Mouse (Mus musculus) hindbrain, embryonic 10.5 days (tissue): ENCODE measurements around the gene Ostm1. TPM values are rescaled to one million over a fixed set of nuclear protein-coding genes. Genes with fewer than 3 reads are reported as not detected.
A peak's percentile ranks its signal among the peaks of the same experiment; 100 is the strongest.

Experiments
- DNase-seq: peaks from one replicate; pipeline ENCODE4 v3.0.0-alpha.2; 2017; ENCODE audit warnings: low spot score
- H3K27ac ChIP-seq: fragments of 300-500 bp; sonication (generic); 2 replicates; pipeline ENCODE4 v1.5.1; 2016; ENCODE audit warnings: mild to moderate bottlenecking, moderate library complexity
- H3K27me3 ChIP-seq: fragments of 300-500 bp; sonication (generic); 2 replicates; pipeline ENCODE4 v1.6.1; 2016; ENCODE audit warnings: mild to moderate bottlenecking; ENCODE audit not compliant: poor library complexity, insufficient read depth, severe bottlenecking
- H3K36me3 ChIP-seq: fragments of 300-500 bp; sonication (generic); 2 replicates; pipeline ENCODE4 v1.6.1; 2016; ENCODE audit warnings: mild to moderate bottlenecking, moderate library complexity
- H3K4me1 ChIP-seq: fragments of 300-500 bp; sonication (generic); replicated peaks from 2 replicates; pipeline ENCODE4 v1.6.1; 2016; ENCODE audit warnings: mild to moderate bottlenecking
- H3K4me3 ChIP-seq: fragments of 300-500 bp; sonication (generic); 2 replicates; pipeline ENCODE4 v1.5.1; 2016; ENCODE audit warnings: mild to moderate bottlenecking, moderate library complexity
- H3K9me3 ChIP-seq: fragments of 300-500 bp; sonication (generic); 2 replicates; pipeline ENCODE4 v1.6.1; 2016; ENCODE audit warnings: mild to moderate bottlenecking, moderate library complexity
- WGBS: fragments of 180-500 bp; shearing (Covaris S2); methylation state at CpG from one replicate; pipeline ENCODE4 v1.1.7; 2016; 5-methylcytosine and 5-hydroxymethylcytosine counted together
- polyA plus RNA-seq: library from polyadenylated mRNA; unstranded; fragments of >200 nt; fragmentation: Nextera tagmentation; extraction: Ambion mirVana; gene quantifications from 2 replicates; pipeline ENCODE4 v1.2.1, GENCODE M21; 2016

Gene Ostm1
- polyA plus RNA-seq, 1 experiment from 2014 or later, result 16.1 TPM

GRCm38 (mm10) chr10:42613639-42614381, 30.2 kb downstream of the Ostm1 start:
- Histone ChIP-seq H3K27me3 (peaks cover 100% of the 10 kb centered on the region), H3K4me3 (peak overlapping the region; percentile 44), H3K9me3 (peaks cover 9% of the 10 kb centered on the region; the same call in 1 of the 2 replicates), H3K27ac (peak overlapping the region; percentile 50; the same call in 1 of the 2 replicates), H3K36me3 (no peaks in the 10 kb centered on the region), H3K4me1 (peaks cover 15% of the 10 kb centered on the region)
- WGBS, result under 1% methylated on average over 40 of the region's 40 CpGs
- DNase-seq, result peak; percentile 77

- H3K36me3 ChIP-seq, result no peaks in the 10 kb centered on the region
- WGBS, result 6% methylated on average over 9 of the region's 9 CpGs
- H3K9me3 ChIP-seq, result peaks cover 9% of the 10 kb centered on the region; the same call in 1 of the 2 replicates
- H3K27me3 ChIP-seq, result peaks cover 100% of the 10 kb centered on the region
- H3K4me1 ChIP-seq, result peaks cover 15% of the 10 kb centered on the region
- H3K4me3 ChIP-seq, result no peak overlapping the region
- H3K27ac ChIP-seq, result no peak overlapping the region
- peak; percentile 23 for DNase-seq
Observed at GRCm38 (mm10) chr10:42614766-42615165, 31.1 kb downstream of the Ostm1 start.

- Histone ChIP-seq H3K9me3 (0 out of 2 replicates have a peak, but pooled peaks cover 4% of the 10 kb centered on the region), H3K27ac (no peak overlapping the region), H3K4me1 (peaks cover 10% of the 10 kb centered on the region), H3K27me3 (peaks cover 100% of the 10 kb centered on the region), H3K36me3 (no peaks in the 10 kb centered on the region), H3K4me3 (no peak overlapping the region)
- WGBS, result 44% methylated on average over 2 of the region's 2 CpGs
- DNase-seq, result no peak
Observed at GRCm38 (mm10) chr10:42618291-42618690, 34.7 kb downstream of the Ostm1 start.

- peaks cover 99% of the 10 kb centered on the region for H3K27me3 ChIP-seq
Observed at GRCm38 (mm10) chr10:42625907-42626306, 42.3 kb downstream of the Ostm1 start.

GRCm38 (mm10) chr10:42630596-42631355, 47.2 kb downstream of the Ostm1 start:
- H3K36me3 ChIP-seq, result no peaks in the 10 kb centered on the region
- H3K4me1 ChIP-seq, result peaks cover 47% of the 10 kb centered on the region
- no peaks in the 10 kb centered on the region for H3K9me3 ChIP-seq
- no peak overlapping the region for H3K27ac ChIP-seq
- DNase-seq, result peak; percentile 69
- 0 out of 2 replicates have a peak overlapping the region, but pooled peaks have one; percentile 4 for H3K4me3 ChIP-seq
- peaks cover 100% of the 10 kb centered on the region for H3K27me3 ChIP-seq
- 1% methylated on average over 19 of the region's 19 CpGs for WGBS

More at GRCm38 (mm10) chr10:42625907-42626306, 42.3 kb downstream of the Ostm1 start:
- DNase-seq, result no peak
- H3K4me3 ChIP-seq, result no peak overlapping the region
- H3K9me3 ChIP-seq, result no peaks in the 10 kb centered on the region
- 81% methylated on average over 2 of the region's 2 CpGs for WGBS
- H3K4me1 ChIP-seq, result peaks cover 7% of the 10 kb centered on the region
- no peak overlapping the region for H3K27ac ChIP-seq
- H3K36me3 ChIP-seq, result no peaks in the 10 kb centered on the region

GRCm38 (mm10) chr10:42631754-42632452, 48.3 kb downstream of the Ostm1 start:
- no peaks in the 10 kb centered on the region for H3K36me3 ChIP-seq
- peaks cover 55% of the 10 kb centered on the region for H3K4me1 ChIP-seq
- H3K4me3 ChIP-seq, result peak overlapping the region; percentile 40
- DNase-seq, result peak; percentile 44
- H3K9me3 ChIP-seq, result no peaks in the 10 kb centered on the region
- H3K27ac ChIP-seq, result peak overlapping the region; percentile 50
- under 1% methylated on average over 42 of the region's 42 CpGs for WGBS
- peaks cover 100% of the 10 kb centered on the region for H3K27me3 ChIP-seq

GRCm38 (mm10) chr10:42632453-42633360, 49.1 kb downstream of the Ostm1 start:
- peak overlapping the region; percentile 40 for H3K4me3 ChIP-seq
- H3K27me3 ChIP-seq, result peaks cover 100% of the 10 kb centered on the region
- no peaks in the 10 kb centered on the region for H3K36me3 ChIP-seq
- peak; percentile 45 for DNase-seq
- WGBS, result under 1% methylated on average over 39 of the region's 39 CpGs
- H3K4me1 ChIP-seq, result peaks cover 56% of the 10 kb centered on the region
- H3K9me3 ChIP-seq, result no peaks in the 10 kb centered on the region
- no peak overlapping the region for H3K27ac ChIP-seq

GRCm38 (mm10) chr10:42633361-42634121, 49.9 kb downstream of the Ostm1 start:
- Histone ChIP-seq H3K27me3 (peaks cover 100% of the 10 kb centered on the region), H3K4me1 (peaks cover 56% of the 10 kb centered on the region), H3K9me3 (no peaks in the 10 kb centered on the region), H3K27ac (no peak overlapping the region), H3K4me3 (peak overlapping the region; percentile 31), H3K36me3 (no peaks in the 10 kb centered on the region)
- 4% methylated on average over 23 of the region's 23 CpGs for WGBS
- peak; percentile 42 for DNase-seq

GRCm38 (mm10) chr10:42634122-42634720, 50.6 kb downstream of the Ostm1 start:
- H3K36me3 ChIP-seq, result no peaks in the 10 kb centered on the region
- peaks cover 100% of the 10 kb centered on the region for H3K27me3 ChIP-seq
- no peak overlapping the region for H3K27ac ChIP-seq
- peaks cover 56% of the 10 kb centered on the region for H3K4me1 ChIP-seq
- no peak for DNase-seq
- no peaks in the 10 kb centered on the region for H3K9me3 ChIP-seq
- WGBS, result 2% methylated on average over 8 of the region's 8 CpGs
- H3K4me3 ChIP-seq, result no peak overlapping the region

GRCm38 (mm10) chr10:42635046-42635445, 51.4 kb downstream of the Ostm1 start:
- WGBS, result 2% methylated on average over 11 of the region's 11 CpGs
- no peaks in the 10 kb centered on the region for H3K36me3 ChIP-seq
- H3K9me3 ChIP-seq, result no peaks in the 10 kb centered on the region
- H3K27ac ChIP-seq, result no peak overlapping the region
- H3K27me3 ChIP-seq, result peaks cover 98% of the 10 kb centered on the region
- peak; percentile 43 for DNase-seq
- peaks cover 56% of the 10 kb centered on the region for H3K4me1 ChIP-seq
- peak overlapping the region; percentile 36 for H3K4me3 ChIP-seq
